Mouse (Mus musculus) left cerebral cortex, postnatal 25 days (tissue): Measurements from ENCODE around the gene Hs3st6. TPM values are rescaled to one million over a fixed set of nuclear protein-coding genes. Genes with fewer than 3 reads are reported as not detected.

Experiments used
- total RNA-seq, 2 experiments: library from RNA; stranded (reverse); gene quantifications; 2 replicates each; pipeline ENCODE4 v1.2.3; 2021

Gene Hs3st6
- total RNA-seq, 2 experiments from 2014 or later, result 0.48 to 0.73 TPM

Other genes starting within 250 kb of the Hs3st6 start
- 10 to 100 TPM; 75.1 to 77.7 TPM for gene Traf7, start 225.1 kb upstream of the Hs3st6 start, total RNA-seq
- 10 to 100 TPM; 53.4 to 59.5 TPM for gene Rab26, start 218.8 kb upstream of the Hs3st6 start, total RNA-seq
- 10 to 100 TPM; 66.4 to 84.7 TPM for gene Pkd1, start 203.2 kb upstream of the Hs3st6 start, total RNA-seq
- gene Tsc2, start 120.4 kb upstream of the Hs3st6 start, total RNA-seq, result 100 to 1,000 TPM; 136 to 150 TPM
- gene Nthl1, start 120.3 kb upstream of the Hs3st6 start, total RNA-seq, result 1 to 10 TPM; 3.3 to 6.5 TPM
- 10 to 100 TPM; 48.0 to 49.9 TPM for gene Slc9a3r2, start 102.7 kb upstream of the Hs3st6 start, total RNA-seq
- gene Npw, start 94.5 kb upstream of the Hs3st6 start, total RNA-seq, result 1 to 10 TPM in 1 of 2 experiments, not detected in 1; 1.2 TPM
- gene Zfp598, start 83.3 kb upstream of the Hs3st6 start, total RNA-seq, result 10 to 100 TPM; 38.5 to 39.3 TPM
- 100 to 1,000 TPM; 203 to 214 TPM for gene Syngr3, start 63.0 kb upstream of the Hs3st6 start, total RNA-seq
- gene Gfer, start 56.8 kb upstream of the Hs3st6 start, total RNA-seq, result 10 to 100 TPM; 19.9 to 20.2 TPM
- gene Noxo1, start 56.8 kb upstream of the Hs3st6 start, total RNA-seq, result 1 to 10 TPM; 3.1 to 3.7 TPM
- gene Tbl3, start 45.3 kb upstream of the Hs3st6 start, total RNA-seq, result 10 to 100 TPM; 26.1 to 27.4 TPM
- not detected for gene Rnf151, start 34.9 kb upstream of the Hs3st6 start, total RNA-seq
- gene Rps2, start 34.9 kb upstream of the Hs3st6 start, total RNA-seq, result 100 to 1,000 TPM; 300 to 313 TPM
- 100 to 1,000 TPM; 196 to 198 TPM for gene Ndufb10, start 28.5 kb upstream of the Hs3st6 start, total RNA-seq
- under 1 TPM in 1 of 2 experiments, not detected in 1; 0.34 TPM for gene Rpl3l, start 25.2 kb upstream of the Hs3st6 start, total RNA-seq
- gene Msrb1, start 16.3 kb upstream of the Hs3st6 start, total RNA-seq, result 10 to 100 TPM; 31.4 to 35.8 TPM
- gene Meiob, start 51.3 kb downstream of the Hs3st6 start, total RNA-seq, result not detected
- gene Hagh, start 87.2 kb downstream of the Hs3st6 start, total RNA-seq, result 100 to 1,000 TPM; 133 to 141 TPM
- 10 to 100 TPM; 17.6 to 20.9 TPM for gene Fahd1, start 97.4 kb downstream of the Hs3st6 start, total RNA-seq
- gene Igfals, start 113.0 kb downstream of the Hs3st6 start, total RNA-seq, result not detected
- gene Nubp2, start 133.4 kb downstream of the Hs3st6 start, total RNA-seq, result 10 to 100 TPM; 32.7 to 33.6 TPM
- gene Spsb3, start 133.7 kb downstream of the Hs3st6 start, total RNA-seq, result 10 to 100 TPM; 57.9 to 58.0 TPM
- gene Eme2, start 142.1 kb downstream of the Hs3st6 start, total RNA-seq, result 10 to 100 TPM; 52.9 to 59.1 TPM
- 10 to 100 TPM; 64.6 to 69.9 TPM for gene Mrps34, start 142.1 kb downstream of the Hs3st6 start, total RNA-seq
- gene Nme3, start 143.5 kb downstream of the Hs3st6 start, total RNA-seq, result 10 to 100 TPM; 47.4 to 47.5 TPM
- gene Mapk8ip3, start 184.0 kb downstream of the Hs3st6 start, total RNA-seq, result 100 to 1,000 TPM; 345 to 372 TPM
- 1 to 10 TPM; 5.5 to 5.6 TPM for gene Jpt2, start 207.7 kb downstream of the Hs3st6 start, total RNA-seq